Mouse (Mus musculus) frontal cortex, postnatal 10 days (tissue): ENCODE data around the gene Cd3g.

ENCODE experiments used
- DNase-seq, 2 experiments: peaks; one replicate each; pipeline ENCODE4 v3.0.0; 2022; ENCODE audit warnings: low spot score in 2 of 2, mixed read lengths in 1 of 2

Cd3g gene

DNA sequence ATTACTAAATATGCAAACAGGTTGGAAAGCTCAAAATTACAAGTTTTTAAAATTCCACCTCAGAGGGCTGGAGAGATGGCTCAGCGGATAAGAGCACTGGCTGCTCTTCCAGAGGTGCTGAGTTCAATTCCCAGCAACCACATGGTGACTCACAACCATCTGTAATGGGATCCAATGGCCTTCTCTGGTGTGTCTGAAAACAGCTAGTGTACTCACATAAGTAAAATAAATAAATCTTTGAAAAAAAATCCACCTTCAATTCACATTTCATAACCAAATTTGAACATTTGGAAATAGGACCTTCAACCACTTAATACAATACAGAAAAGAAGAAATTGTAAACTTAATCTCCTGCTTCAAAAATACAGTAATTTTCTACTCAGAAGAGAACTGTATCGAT, 60.6 kb downstream of the Cd3g start:
- no peak for DNase-seq
